Mouse (Mus musculus) lung, postnatal 0 days (tissue): ENCODE measurements around the gene Cplx3. TPM values are rescaled to one million over a fixed set of nuclear protein-coding genes. Genes with fewer than 3 reads are reported as not detected.

Experiments
- ATAC-seq: fragments of 200-750 bp; cut with Nextera tagmentation; 2 replicates; pipeline ENCODE4 v1.8.0; 2017; ENCODE audit warnings: moderate library complexity
- DNase-seq: peaks from one replicate; pipeline ENCODE4 v3.0.0-alpha.2; 2016; ENCODE audit warnings: low spot score
- H3K27ac ChIP-seq: fragments of 300-500 bp; sonication (generic); 2 replicates; pipeline ENCODE4 v1.5.1; 2014; ENCODE audit warnings: antibody characterized with exemption, mild to moderate bottlenecking, low read length, mixed read lengths
- H3K27me3 ChIP-seq: fragments of 300-500 bp; sonication (generic); replicated peaks from 2 replicates; pipeline ENCODE4 v1.6.1; 2014; ENCODE audit warnings: low read length, mixed read lengths; ENCODE audit not compliant: insufficient read depth
- H3K36me3 ChIP-seq: fragments of 300-500 bp; sonication (generic); 2 replicates; pipeline ENCODE4 v1.6.1; 2014; ENCODE audit warnings: low read length, mixed read lengths; ENCODE audit not compliant: insufficient read depth
- H3K4me1 ChIP-seq: fragments of 300-500 bp; sonication (generic); 2 replicates; pipeline ENCODE4 v1.6.1; 2014; ENCODE audit warnings: antibody characterized with exemption, low read depth, low read length, mixed read lengths; ENCODE audit not compliant: insufficient read depth
- H3K4me2 ChIP-seq: fragments of 300-500 bp; sonication (generic); replicated peaks from 2 replicates; pipeline ENCODE4 v1.6.1; 2014; ENCODE audit warnings: low read depth, mild to moderate bottlenecking, low read length, moderate library complexity, mixed read lengths
- H3K4me3 ChIP-seq: fragments of 300-500 bp; sonication (generic); 2 replicates; pipeline ENCODE4 v1.5.1; 2014; ENCODE audit warnings: low read depth, low read length
- H3K9ac ChIP-seq: fragments of 300-500 bp; sonication (generic); replicated peaks from 2 replicates; pipeline ENCODE4 v1.6.1; 2014; ENCODE audit warnings: low read depth, mild to moderate bottlenecking
- H3K9me3 ChIP-seq: fragments of 300-500 bp; sonication (generic); 2 replicates; pipeline ENCODE4 v1.6.1; 2016; ENCODE audit warnings: low read length, mixed read lengths
- CTCF ChIP-seq: IDR thresholded peaks from 2 replicates; pipeline ENCODE4 v1.5.1; 2016; ENCODE audit warnings: antibody characterized with exemption, mild to moderate bottlenecking
- EP300 ChIP-seq: IDR thresholded peaks from 2 replicates; pipeline ENCODE4 v1.6.1; 2016; ENCODE audit warnings: antibody characterized with exemption, mild to moderate bottlenecking, control low read depth
- WGBS: fragments of 180-500 bp; shearing (Covaris S2); extraction: QIAGEN DNeasy Blood & Tissue Kit; methylation state at CpG from one replicate; pipeline ENCODE4 v1.1.7; 2014; 5-methylcytosine and 5-hydroxymethylcytosine counted together
- polyA plus RNA-seq: library from polyadenylated mRNA; unstranded; fragments of >200 nt; fragmentation: Nextera tagmentation; extraction: Ambion mirVana; gene quantifications from 2 replicates; pipeline ENCODE4 v1.2.1, GENCODE M21; 2015

The Cplx3 gene
- polyA plus RNA-seq, 1 experiment from 2014 or later, result not detected

DNA sequence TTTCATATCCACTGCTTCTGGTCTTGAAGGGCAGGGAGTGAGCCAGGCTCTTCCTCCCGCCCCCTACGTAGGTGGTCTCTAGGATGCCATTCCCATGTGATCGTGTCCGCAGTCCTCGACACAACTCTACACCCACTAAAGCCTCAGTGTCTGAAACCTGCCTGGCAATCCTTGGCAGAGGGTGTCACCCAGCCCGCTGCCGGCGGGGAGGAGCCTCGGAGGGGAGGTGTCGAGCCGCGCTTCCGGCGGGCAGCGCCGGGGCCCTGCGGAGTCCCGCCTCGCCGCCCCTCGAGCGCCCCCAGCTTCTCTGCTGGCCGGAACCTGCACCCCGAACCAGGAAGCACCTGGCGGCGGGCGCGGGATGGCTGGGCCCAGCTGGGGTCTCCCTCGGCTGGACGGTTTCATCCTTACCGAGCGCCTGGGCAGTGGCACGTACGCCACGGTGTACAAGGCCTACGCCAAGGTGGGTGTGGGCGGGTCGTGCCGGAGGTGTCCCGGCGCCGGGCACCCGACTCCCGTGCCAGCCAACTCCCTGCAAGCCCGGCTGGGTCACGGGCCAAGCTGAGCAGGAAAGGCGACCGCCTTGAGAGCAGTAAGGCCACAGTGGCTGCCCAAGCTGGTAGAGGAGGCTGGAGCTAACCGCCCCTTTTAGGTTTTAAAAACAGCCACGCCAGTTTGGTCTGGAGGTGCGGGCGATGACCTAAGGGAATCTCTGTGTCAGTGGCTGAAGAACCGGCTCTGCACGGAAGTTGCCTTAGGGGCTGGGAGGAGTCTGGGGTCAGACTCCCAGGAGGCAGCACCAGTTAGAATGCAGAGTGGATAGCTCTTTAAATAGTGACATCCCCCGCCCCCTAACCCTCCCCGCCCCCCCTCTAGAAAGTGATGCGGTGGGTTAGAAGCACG lies 16.6 kb downstream of the Cplx3 start, which contains the start of gene Ulk3:
Ulk3 (plus strand) TSS at position 229 of the 903 bp plus-strand sequence.
- Histone ChIP-seq H3K9ac (peak within 1 kb of the TSS; percentile 71), H3K27ac (peak within 1 kb of the TSS; percentile 86), H3K4me3 (peak within 1 kb of the TSS; percentile 77), H3K27me3 (no peaks in the 10 kb centered on the region), H3K4me2 (peak within 1 kb of the TSS; percentile 96), H3K36me3 (peaks cover 6% of the 10 kb centered on the region), H3K4me1 (peaks cover 5% of the 10 kb centered on the region; the same call in 1 of the 2 replicates), H3K9me3 (no peaks in the 10 kb centered on the region)
- DNase-seq, result peak; percentile 89
- under 1% methylated on average over 51 of the region's 58 CpGs for WGBS
- peak; percentile 92 for ATAC-seq
- TF ChIP-seq EP300, result no peak
- TF ChIP-seq CTCF, result peak; percentile 57

DNA sequence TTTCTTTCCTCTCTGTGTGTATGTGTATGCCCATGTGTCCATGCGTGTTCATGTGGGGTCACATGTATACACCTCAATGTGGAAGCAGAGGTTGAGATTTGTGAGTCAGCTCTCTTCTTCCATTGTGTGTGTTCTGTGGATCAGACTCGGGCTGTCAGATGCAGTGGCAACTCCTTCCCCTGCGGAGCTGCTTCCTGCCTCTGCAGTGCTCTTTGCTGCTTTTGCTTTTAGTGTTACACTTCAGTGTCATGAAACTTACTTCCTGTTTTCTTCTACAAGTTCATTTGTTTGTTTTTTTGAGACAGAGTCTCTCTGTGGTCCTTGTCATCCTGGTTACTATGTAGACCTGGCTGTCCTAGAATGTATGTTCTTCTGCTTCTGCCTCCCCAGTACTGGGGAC lies 21.1 kb downstream of the Cplx3 start:
- no peak for DNase-seq
- no peak for ATAC-seq
- Histone ChIP-seq H3K4me2 (no peak overlapping the region), H3K27me3 (no peaks in the 10 kb centered on the region), H3K9ac (no peak overlapping the region), H3K36me3 (peaks cover 25% of the 10 kb centered on the region), H3K27ac (no peak overlapping the region), H3K4me1 (peaks cover 1% of the 10 kb centered on the region; the same call in 1 of the 2 replicates), H3K4me3 (no peak overlapping the region), H3K9me3 (no peaks in the 10 kb centered on the region)
- TF ChIP-seq CTCF, result no peak
- no peak for TF ChIP-seq EP300
- 83% methylated on average over 3 of the region's 3 CpGs for WGBS

DNA sequence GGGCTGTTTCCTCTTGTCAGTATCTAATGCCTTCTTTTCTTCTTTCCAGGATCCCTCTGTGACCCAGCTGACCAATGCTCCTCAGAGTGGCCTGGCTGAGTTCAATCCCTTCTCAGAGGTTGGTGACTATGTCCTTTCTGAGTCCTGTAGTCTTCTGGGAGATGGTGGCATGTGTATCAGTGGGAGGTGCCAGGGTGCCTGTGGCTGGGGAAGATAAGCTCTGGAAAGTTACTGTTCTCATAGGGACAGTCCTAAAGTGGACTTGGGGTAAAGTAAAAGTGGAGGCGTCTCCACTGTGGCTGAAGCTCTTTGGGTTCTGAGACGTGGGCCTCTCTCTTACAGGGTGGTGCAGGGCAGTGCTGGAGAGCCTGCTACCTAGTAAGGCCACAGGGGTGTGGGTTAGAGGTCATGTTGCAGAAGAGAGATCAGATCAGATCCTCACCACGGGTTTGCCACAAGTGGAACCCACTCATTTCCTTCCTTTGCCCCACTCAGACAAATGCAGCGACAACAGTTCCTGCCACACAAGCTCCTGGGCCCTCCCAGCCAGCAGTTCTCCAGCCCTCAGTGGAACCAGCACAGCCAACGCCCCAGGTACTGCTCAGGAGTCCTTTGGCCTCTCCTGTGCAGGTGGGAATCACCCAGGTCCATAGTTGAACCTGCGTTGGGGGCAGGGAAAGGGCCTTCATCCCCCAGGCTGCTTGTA lies 28.8 kb downstream of the Cplx3 start:
- Histone ChIP-seq H3K4me1 (no peaks in the 10 kb centered on the region), H3K36me3 (peaks cover 29% of the 10 kb centered on the region), H3K4me2 (no peak overlapping the region), H3K27ac (no peak overlapping the region), H3K9ac (no peak overlapping the region), H3K4me3 (no peak overlapping the region), H3K9me3 (no peaks in the 10 kb centered on the region), H3K27me3 (no peaks in the 10 kb centered on the region)
- 77% methylated on average over 6 of the region's 6 CpGs for WGBS
- ATAC-seq (no peak), DNase-seq (no peak)
- TF ChIP-seq CTCF (no peak), EP300 (no peak)

DNA sequence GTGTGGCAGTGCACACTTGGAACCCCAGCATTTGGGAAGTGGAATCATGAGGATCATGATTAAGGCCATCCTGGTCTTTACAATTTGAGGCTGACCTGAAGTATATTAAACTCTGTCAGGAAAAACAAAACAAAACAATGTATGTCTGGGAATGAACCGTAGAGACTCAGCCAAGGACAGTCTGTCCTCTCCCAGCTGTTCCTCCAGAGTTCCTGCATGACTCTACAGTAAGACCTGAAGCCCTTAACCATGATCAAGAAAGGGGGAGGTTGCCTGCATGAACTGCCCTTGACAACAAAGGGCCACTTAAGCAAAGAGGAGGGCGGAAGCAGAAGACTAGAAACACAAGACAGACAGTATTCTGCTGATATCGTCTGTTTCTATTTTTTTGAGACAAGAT lies 30.5 kb downstream of the Cplx3 start:
- Histone ChIP-seq H3K9ac (no peak overlapping the region), H3K4me3 (no peak overlapping the region), H3K36me3 (peaks cover 14% of the 10 kb centered on the region), H3K9me3 (no peaks in the 10 kb centered on the region), H3K4me2 (no peak overlapping the region), H3K27ac (no peak overlapping the region), H3K4me1 (no peaks in the 10 kb centered on the region), H3K27me3 (no peaks in the 10 kb centered on the region)
- ATAC-seq (peak; percentile 64; the same call in 1 of the 2 replicates), DNase-seq (peak; percentile 22)
- WGBS, result 56% methylated on average over 3 of the region's 3 CpGs
- TF ChIP-seq EP300 (peak; percentile 60), CTCF (no peak)

DNA sequence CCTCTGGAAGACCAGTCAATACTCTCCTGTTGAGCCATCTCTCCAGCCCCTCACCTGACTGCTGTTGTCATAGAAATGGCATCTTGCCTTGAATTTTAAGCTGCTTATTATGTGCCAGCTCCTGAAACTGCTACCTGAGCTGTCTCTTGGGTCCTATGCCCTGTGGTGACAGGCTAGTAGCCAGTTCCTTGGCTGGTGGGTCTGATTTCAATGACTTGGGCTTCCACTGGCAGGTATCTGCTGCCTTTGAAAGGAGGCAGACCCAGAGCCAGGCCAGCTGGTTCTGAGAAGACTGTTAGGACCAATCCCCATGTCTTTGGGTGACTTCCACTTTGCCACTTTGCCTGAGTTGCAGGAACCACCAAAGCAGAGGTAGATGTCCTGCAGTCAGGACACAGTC lies 31.7 kb downstream of the Cplx3 start:
- Histone ChIP-seq H3K27me3 (no peaks in the 10 kb centered on the region), H3K4me2 (no peak overlapping the region), H3K9ac (no peak overlapping the region), H3K9me3 (no peaks in the 10 kb centered on the region), H3K36me3 (0 out of 2 replicates have a peak, but pooled peaks cover 10% of the 10 kb centered on the region), H3K27ac (no peak overlapping the region), H3K4me1 (no peaks in the 10 kb centered on the region), H3K4me3 (no peak overlapping the region)
- ATAC-seq (no peak), DNase-seq (no peak)
- no peak for TF ChIP-seq CTCF
- TF ChIP-seq EP300, result no peak

DNA sequence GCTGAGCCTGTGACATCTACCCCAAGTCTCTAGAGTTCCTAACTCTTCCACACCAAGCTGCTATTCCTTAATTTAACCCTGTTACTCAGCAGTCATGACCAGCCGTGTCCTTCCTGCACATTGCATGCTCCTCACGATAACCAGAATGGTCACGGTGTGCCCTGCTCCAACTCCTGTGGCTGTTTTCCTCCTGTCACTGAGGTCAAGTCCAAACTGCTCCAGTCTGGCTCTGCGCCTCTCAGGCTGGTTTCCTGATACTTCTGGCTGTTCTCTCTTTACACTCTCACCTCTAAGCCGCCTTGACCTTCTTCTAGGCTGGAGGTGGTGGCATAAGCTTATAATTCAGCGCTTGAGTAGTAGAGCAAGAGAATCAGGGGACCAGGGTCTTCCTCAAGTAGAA lies 37.6 kb downstream of the Cplx3 start:
- H3K27ac ChIP-seq, result no peak overlapping the region
- TF ChIP-seq CTCF (no peak), EP300 (no peak)
- no peaks in the 10 kb centered on the region for H3K9me3 ChIP-seq
- 96% methylated on average over 6 of the region's 6 CpGs for WGBS
- H3K4me2 ChIP-seq, result no peak overlapping the region
- H3K27me3 ChIP-seq, result no peaks in the 10 kb centered on the region
- DNase-seq (no peak), ATAC-seq (no peak)
- no peak overlapping the region for H3K9ac ChIP-seq
- no peaks in the 10 kb centered on the region for H3K36me3 ChIP-seq
- peaks cover 5% of the 10 kb centered on the region; the same call in 1 of the 2 replicates for H3K4me1 ChIP-seq
- H3K4me3 ChIP-seq, result no peak overlapping the region
